Mouse (Mus musculus) erythroblast, adult 5-6 weeks (primary cell): Measurements from ENCODE around the gene Cst12. TPM values are rescaled to one million over a fixed set of nuclear protein-coding genes. Genes with fewer than 3 reads are reported as not detected.
"Not testable (repeated sequence)": the region's sequence is repeated elsewhere in the genome, so short reads cannot be mapped to it uniquely, and the experiment has no call there.

Source experiments
- ATAC-seq: replicated peaks from 2 replicates; pipeline ENCODE4 v1.8.0; 2016; ENCODE audit warnings: moderate number of reproducible peaks, mild to moderate bottlenecking, moderate TSS enrichment, inconsistent platforms; ENCODE audit not compliant: poor library complexity, low FRiP score, severe bottlenecking
- total RNA-seq, 2 experiments: library from RNA; stranded (forward) in 1 of 2; stranded (reverse) in 1 of 2; fragments of 150-400 nt in 1 of 2; fragments of 200-764, 138-1000 nt in 1 of 2; gene quantifications; 2 replicates each; pipeline versions ENCODE4 v1.2.3 to v1.2.4; 2015 to 2017; ENCODE audit warnings: low replicate concordance in 2 of 2

Gene Cst12
- not detected in 2 replicates for total RNA-seq (2015; ENCODE audit: low replicate concordance)
- not detected in 2 replicates for total RNA-seq (2017; ENCODE audit: low replicate concordance)

DNA sequence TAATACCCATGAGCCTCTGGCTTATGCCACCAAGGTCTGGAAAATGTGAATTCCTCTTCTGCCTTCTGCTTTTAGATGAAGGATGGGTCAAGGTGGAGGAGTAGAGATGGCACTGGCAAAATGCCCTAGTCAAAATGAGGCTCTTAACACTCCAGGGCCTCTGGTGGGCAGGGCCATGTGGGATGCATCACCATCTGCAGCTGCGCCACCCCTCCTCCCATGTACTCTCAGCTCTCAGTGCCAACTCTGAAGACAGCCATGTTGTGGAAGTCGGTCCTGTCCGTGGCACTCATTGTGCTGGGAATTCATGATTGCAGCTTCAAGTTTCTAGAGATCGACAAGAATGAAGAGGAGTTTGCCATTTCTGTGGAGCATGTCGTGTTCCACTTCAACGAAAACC is at the start of gene Cst12:
TSS of gene Cst12 (plus strand) at position 220 of the 400 bp plus-strand sequence.
- ATAC-seq: no peak

DNA sequence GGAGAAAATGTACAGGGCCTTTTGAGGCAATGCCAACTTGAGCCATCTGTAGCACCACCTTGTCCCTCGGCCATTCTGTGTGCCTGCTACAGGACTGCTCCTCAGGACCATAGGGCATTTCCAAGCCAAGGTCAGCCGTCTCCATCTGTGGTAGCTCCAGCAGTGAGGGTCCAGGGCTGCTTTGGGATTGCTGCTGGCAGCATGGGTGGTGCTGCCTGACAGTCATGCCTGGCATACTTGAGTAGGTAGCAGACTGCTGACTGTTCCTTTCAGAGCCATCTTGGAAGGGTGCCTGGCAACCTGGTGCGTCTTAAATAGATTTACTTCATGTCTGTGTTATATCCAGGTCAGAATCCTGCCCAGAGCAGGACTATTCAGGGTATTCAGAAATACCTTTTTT is 46.2 kb upstream of the Cst12 start:
- ATAC-seq: no peak

DNA sequence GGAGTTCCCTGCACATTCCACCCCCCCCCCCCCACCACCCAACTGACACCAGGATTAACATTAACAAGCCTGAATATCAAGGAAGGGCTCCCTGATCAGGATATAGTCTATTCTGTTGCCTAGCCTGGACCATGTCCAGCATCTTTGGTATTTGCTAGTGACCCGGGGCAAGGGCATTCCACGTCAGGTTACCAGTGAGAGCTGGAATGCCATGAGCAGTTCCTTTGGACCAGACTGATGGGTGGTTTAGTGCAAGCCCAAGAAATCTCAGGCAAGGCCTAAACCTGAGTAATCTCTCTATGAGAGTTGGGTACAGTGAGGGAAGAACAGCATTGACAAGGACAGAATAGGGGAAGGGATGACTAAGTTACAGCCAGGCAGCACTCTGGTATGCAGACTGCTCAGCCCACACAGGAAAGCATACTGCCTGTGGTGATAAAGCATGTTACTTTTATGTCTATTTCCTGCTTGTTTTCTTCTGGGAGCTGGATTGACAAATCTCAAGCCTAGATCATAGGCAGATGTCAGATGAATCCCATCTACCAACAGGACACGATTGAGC is 45.2 kb upstream of the Cst12 start:
- ATAC-seq: no peak

- ATAC-seq: no peak
These were observed 39.1 kb upstream of the Cst12 start, which contains the start of gene Cstl1 for GRCm38 (mm10) chr2:148750058-148750457. TSS of gene Cstl1 (plus strand) at chr2:148750358.

GRCm38 (mm10) chr2:148751893-148752813 is 37.0 kb upstream of the Cst12 start:
- peak; percentile 90 for ATAC-seq

GRCm38 (mm10) chr2:148754310-148754846 is 34.8 kb upstream of the Cst12 start:
- ATAC-seq: no peak

DNA sequence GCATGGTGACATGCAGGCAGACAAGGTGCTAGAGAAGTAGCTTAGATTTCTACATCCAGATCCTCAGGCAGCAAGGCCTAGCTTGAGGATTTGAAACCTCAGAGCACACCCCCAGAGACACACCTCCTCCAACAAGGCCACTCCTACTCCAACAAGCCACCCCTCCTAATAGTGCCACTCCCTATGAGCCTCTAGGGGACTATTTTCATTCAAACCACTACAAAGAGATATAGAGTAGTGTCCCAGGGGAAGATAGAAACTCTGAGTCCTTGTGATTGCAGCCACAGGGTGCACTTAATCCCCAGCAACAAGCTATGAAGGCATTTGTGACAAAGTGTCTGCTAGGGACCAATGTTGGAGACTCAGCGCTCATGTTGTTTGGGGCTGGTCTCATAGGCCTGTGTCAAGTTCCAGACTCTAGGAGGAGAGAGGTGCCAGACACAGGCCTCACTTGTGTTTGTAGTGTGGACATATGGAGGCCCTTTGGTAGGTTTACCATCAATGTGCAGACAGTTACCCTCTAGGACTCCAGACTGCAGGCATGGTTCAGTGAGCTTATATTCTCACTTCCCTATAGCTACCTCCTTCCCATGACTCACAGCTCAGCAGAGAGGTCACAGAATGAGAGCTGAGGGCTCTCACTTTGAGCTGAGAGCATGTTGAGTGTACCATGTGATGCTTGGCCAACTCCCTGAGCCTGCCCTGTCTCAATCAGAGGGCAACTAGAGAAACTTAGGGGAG is 25.3 kb upstream of the Cst12 start:
- ATAC-seq: no peak

GRCm38 (mm10) chr2:148771397-148771796 is 17.8 kb upstream of the Cst12 start, which contains the start of gene Cst11:
TSS of gene Cst11 (minus strand) at chr2:148771497.
- not testable (repeated sequence) for ATAC-seq

DNA sequence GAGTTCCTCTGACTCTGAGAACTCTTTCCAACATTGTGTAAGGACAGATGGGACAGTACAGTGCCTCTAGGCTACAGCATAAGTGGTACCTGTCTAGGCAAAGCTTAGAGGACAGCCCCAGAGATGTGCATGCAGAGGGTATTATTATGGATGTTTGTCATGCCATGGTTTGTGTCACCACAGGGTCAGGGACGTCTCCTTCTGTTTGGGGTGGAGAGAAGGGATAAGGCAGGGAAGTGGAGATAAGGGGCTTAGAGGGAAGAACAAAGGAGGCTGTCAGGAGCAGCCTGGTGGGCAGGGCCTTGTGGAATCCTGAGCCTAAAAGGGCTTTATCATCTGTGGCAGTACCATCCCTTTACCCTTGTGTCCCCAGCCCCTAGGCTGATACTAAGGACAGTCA is 7.5 kb upstream of the Cst12 start, which contains the start of gene 8030411F24Rik:
TSS of gene 8030411F24Rik (plus strand) at position 301 of the 400 bp plus-strand sequence.
- no peak for ATAC-seq

DNA sequence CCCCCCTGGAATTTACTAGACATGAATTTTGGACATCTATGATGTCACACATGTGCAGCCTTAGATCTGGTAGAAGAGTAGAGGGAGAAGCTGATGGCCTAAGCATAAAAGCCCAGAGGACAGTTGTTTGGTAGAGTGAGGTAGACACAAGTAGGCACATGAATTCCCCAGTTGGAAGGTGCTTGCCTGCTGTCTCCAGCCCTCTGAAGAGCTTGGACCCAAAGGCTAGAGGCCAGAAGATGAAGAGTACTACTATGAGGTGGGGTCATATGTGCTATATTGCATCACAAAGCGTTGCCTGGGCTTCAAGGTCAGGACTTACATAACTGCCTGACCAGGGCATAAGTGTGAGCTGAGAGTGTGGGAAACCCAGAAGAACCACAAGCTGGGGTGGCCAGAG is 9.3 kb downstream of the Cst12 start, which contains the start of gene Cst8:
TSS of gene Cst8 (plus strand) at position 301 of the 400 bp plus-strand sequence.
- no peak for ATAC-seq

DNA sequence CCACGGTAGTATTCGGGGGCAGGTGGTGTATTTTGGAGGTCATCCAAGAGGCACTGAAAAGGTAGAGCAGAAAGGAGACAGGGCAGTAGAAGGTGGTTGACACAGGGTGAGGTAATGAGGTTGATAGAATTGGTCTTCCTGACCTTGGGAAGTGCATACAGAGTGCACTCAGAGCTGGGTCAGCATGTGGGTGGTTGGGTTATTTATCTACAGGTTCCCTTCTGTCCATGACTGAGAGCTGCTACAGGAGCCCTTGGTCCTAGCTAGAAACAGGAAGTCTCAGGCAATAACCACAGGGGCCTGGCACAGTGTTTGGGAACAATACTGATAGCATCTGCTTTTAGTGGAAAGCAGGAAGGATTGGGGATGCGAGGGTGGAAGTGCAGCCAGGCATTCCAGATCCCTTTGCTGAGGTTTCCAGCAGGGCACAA is 12.3 kb downstream of the Cst12 start:
- no peak for ATAC-seq

DNA sequence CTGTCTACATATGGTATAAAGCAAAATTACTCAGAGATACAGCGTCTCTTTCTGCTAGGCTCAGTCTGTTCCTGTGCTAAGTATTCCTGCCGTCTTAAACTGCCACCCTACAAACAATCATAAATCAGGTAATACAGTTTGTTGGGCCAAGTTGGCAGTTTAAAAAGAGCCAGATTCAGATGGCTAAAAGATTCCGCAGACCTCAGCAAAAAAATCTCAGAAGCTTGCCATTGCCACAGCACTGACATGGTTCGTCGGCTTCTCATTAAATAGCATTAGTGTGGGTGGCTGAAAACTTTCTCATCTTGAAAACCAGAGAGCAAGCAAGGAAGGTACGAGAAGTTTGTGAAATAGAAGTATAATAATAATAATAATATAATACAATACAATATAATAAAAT is 17.5 kb downstream of the Cst12 start:
- ATAC-seq: no peak

DNA sequence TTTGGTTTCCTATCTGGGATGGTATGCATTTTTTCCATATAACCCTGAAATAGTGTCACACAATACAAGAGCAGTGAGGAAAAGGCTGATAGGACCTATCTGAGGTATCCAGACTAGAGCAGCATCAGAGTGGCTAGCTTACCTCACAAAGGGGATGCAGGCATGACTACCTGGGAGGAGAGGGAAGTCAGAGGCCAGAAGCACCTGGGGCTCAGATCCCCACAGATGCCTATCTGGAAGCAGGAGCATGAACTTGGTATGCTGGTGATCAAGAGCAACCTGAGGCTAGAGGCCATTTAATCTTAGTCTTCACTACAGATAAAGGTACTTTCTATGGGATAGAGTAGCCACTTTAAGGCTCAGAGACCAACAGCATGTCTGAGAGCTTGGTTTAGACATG is 30.7 kb downstream of the Cst12 start, which contains the start of gene Cst13:
TSS of gene Cst13 (plus strand) at position 173 of the 400 bp plus-strand sequence.
- ATAC-seq: no peak

DNA sequence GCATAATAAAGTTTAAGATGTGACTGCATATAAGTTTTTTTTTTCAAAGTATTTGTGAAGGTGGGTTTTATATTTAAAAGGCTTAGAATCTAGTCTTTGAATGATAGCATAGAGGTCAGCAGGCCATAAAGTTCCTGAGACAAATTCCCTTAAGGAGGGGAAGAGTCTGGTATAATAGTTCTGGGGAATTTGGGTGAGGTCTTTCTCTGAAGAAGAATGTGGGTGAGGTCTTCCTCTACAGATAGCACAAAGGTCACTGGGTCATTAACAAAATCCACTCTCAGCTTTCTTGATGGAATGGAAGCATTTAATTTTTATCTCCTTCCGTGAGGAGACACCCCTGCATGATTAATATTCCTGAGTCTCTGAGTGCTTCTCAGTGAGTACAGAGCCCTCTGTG is 36.8 kb downstream of the Cst12 start:
- ATAC-seq: no peak

- ATAC-seq: no peak
These were observed 45.8 kb downstream of the Cst12 start, which contains the start of gene Cst9 for GRCm38 (mm10) chr2:148834912-148835311. TSS of gene Cst9 (plus strand) at chr2:148835147.

GRCm38 (mm10) chr2:148838075-148838777 is 49.1 kb downstream of the Cst12 start:
- no peak for ATAC-seq

DNA sequence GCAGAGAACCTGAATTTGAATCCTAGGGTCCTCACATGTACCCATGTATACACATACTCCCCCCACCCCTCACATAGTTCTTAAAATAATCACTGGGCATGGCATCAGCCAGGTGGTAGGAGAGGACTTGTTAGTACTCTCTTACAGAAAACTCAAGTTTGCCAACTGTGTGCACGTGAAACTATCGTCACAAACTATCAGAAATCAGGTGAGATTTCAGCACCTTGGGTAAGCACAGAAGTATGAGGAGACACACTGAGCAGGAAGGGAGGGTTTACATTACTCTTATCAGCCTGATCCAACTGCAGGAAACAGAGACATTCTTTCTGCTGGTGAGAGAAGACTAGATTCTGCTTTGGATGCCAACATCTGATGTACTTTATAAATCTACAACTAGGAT is 50.1 kb downstream of the Cst12 start:
- ATAC-seq: no peak
